Mouse (Mus musculus) erythroblast, embryonic 14.5 days (primary cell): Measurements from ENCODE around the gene Lamtor5. TPM values are rescaled to one million over a fixed set of nuclear protein-coding genes. Genes with fewer than 3 reads are reported as not detected.

Experiments
- H3K27me3 ChIP-seq: 2 replicates; pipeline ENCODE4 v1.6.1; 2012; ENCODE audit warnings: inconsistent platforms; ENCODE audit not compliant: control insufficient read depth
- H3K36me3 ChIP-seq: 2 replicates; pipeline ENCODE4 v1.6.1; 2012; ENCODE audit warnings: mild to moderate bottlenecking, inconsistent platforms; ENCODE audit not compliant: control insufficient read depth
- H3K4me1 ChIP-seq: 2 replicates; pipeline ENCODE4 v1.6.1; 2012; ENCODE audit warnings: inconsistent platforms; ENCODE audit not compliant: control insufficient read depth
- H3K4me3 ChIP-seq: replicated peaks from 2 replicates; pipeline ENCODE3; 2012; ENCODE audit warnings: moderate library complexity, mild to moderate bottlenecking, inconsistent platforms
- H3K9me3 ChIP-seq: 2 replicates; pipeline ENCODE4 v1.6.1; 2012; ENCODE audit warnings: low read length, inconsistent platforms, mixed read lengths; ENCODE audit not compliant: control insufficient read depth
- GATA1 ChIP-seq: IDR thresholded peaks from 2 replicates; pipeline ENCODE4 v1.6.1; 2012; ENCODE audit warnings: low read length, inconsistent platforms, mixed read lengths
- TAL1 ChIP-seq: IDR thresholded peaks from 3 replicates; pipeline ENCODE4 v1.6.1; 2012; ENCODE audit warnings: low read length, inconsistent platforms, mixed read lengths
- polyA plus RNA-seq: library from polyadenylated mRNA; stranded (reverse); fragments of >175 nt; gene quantifications from 2 replicates; pipeline ENCODE4 v1.2.3, GENCODE M21; 2012

The Lamtor5 gene
- polyA plus RNA-seq, 1 experiment = 3.5 TPM

DNA sequence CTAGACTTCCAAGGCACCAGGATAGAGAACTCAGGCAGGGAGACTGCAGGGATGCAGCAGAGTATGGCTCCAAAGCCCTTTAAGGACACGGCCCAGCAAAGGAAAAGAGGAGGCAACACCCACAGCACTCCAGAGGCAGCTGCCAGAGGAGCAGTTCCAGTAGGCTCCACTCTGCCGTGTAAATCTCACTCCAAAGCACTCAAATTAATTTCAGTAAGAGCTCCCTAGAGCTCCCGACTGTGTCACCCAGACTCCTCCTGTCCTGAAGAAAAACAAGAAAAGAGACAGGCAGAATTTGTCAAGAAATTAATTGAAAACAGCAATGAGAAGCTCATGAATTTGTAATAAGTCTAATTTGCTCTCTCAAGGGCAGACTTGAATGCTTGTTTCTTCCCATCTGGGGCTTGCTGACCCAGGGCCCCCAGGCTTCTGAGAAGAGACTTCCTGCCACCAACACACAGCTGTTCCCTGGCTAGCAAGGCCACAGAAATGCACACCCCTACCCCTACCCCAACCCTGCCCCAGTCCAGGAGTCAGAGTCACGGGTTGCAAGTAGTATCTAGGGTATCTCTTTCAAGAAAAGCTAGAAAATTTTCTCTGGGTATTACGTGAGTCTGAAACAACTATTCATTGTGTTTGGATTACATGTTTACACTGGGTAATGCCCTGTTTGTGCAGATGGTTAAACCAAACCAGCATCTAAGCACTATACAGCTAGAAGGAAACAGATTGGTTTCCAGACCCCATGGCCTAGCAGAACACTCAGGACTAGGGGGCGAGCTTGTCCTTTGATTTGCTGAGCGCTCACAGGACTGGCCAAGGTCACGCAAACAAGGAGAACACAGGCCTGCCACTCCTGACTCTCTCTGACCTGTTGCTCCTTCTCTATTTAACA lies 17.5 kb upstream of the Lamtor5 start:
- TF ChIP-seq GATA1 (no peak), TAL1 (no peak)
- Histone ChIP-seq H3K4me3 (no peak overlapping the region), H3K27me3 (no peaks in the 10 kb centered on the region), H3K9me3 (no peaks in the 10 kb centered on the region), H3K36me3 (no peaks in the 10 kb centered on the region), H3K4me1 (no peaks in the 10 kb centered on the region)

DNA sequence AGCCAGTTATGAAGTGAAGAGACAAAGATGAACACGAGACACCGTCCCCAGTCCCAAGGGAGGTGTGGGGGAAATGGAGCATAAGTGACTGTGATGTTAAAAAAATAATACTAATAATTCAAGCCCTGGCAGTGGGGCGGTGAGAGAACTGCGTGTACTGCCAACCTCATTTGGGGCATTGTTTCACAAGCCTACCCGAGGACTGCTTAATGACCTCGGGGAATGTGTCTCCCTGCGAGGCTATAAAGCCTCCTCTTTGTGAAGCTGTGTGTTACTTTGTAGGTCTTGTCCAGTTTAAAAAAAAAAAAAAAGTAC lies 16.9 kb upstream of the Lamtor5 start:
- no peaks in the 10 kb centered on the region for H3K36me3 ChIP-seq
- no peaks in the 10 kb centered on the region for H3K27me3 ChIP-seq
- H3K4me1 ChIP-seq = no peaks in the 10 kb centered on the region
- no peak overlapping the region for H3K4me3 ChIP-seq
- H3K9me3 ChIP-seq = no peaks in the 10 kb centered on the region
- TF ChIP-seq TAL1 = no peak
- TF ChIP-seq GATA1 = no peak

DNA sequence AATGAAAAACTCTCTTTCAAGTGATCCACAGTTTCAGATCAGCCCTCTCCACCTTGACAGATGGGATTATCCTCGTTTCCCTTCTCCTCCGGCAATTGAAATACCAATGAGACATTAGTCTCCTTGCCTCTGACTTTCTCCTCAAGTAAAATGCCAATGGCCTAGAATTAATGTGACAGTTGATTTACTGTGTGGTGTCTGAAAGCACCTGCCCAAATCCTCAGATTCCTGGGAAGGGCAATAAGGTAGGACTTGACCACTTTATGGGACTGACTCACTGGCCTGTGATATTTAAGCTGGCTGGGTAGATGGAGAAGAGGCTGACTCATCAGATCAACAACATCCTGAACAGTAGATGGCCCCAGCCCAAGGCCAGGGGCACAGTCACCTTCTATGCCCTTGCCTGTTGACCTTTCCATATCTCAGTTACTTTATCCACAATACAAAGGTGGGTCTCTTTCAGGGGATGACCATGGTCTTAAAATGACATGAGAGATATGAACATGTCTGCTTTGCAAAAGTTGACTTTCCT lies 11.8 kb upstream of the Lamtor5 start:
- TF ChIP-seq TAL1 (no peak), GATA1 (no peak)
- H3K27me3 ChIP-seq = no peaks in the 10 kb centered on the region; the same call in 1 of the 2 replicates
- no peaks in the 10 kb centered on the region for H3K9me3 ChIP-seq
- H3K4me1 ChIP-seq = no peaks in the 10 kb centered on the region
- no peak overlapping the region for H3K4me3 ChIP-seq
- no peaks in the 10 kb centered on the region for H3K36me3 ChIP-seq

DNA sequence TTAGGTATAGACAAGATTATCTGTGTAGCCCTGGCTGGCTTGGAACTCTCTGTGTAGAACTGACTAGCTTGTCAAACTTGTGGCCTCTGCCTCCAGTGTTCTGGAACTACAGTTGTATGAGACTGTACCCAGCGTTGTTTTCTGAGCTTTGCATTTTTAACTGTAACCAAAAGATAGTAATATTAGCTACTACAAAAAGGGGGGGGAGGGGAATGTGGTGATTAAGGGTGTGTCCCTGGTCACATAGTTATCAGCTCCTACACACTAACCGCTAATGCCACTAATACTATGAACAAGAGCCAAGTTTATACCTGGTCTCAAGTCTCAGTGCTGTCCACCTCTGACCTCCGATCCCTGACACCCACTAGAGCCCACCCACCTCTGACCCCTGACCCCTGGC lies 6.2 kb upstream of the Lamtor5 start:
- Histone ChIP-seq H3K36me3 (no peaks in the 10 kb centered on the region), H3K9me3 (no peaks in the 10 kb centered on the region), H3K27me3 (peaks cover 7% of the 10 kb centered on the region; the same call in 1 of the 2 replicates), H3K4me1 (peaks cover 7% of the 10 kb centered on the region), H3K4me3 (no peak overlapping the region)
- no peak for TF ChIP-seq GATA1
- no peak for TF ChIP-seq TAL1

DNA sequence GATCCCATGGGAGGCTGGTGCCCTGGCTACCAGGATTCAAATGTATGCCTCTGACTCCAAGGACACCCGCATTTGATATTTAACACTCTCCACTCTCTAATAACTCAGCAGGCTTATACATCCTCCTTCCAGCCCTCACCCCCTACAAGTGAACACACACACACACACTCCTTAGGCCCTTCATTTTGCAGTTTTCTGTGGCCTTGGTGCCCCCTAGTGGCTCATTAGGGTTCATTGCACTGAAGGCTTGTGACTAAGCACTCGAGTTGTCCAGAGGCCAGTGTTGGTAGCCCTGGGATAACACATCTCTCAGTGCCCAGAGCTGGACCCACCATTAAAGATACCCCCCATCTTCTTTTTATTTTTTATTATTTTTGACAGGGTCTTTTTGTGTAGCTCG lies 4.8 kb upstream of the Lamtor5 start:
- Histone ChIP-seq H3K9me3 (no peaks in the 10 kb centered on the region), H3K4me3 (no peak overlapping the region), H3K27me3 (peaks cover 7% of the 10 kb centered on the region; the same call in 1 of the 2 replicates), H3K4me1 (peaks cover 16% of the 10 kb centered on the region), H3K36me3 (no peaks in the 10 kb centered on the region)
- TF ChIP-seq GATA1 = no peak
- TF ChIP-seq TAL1 = no peak

DNA sequence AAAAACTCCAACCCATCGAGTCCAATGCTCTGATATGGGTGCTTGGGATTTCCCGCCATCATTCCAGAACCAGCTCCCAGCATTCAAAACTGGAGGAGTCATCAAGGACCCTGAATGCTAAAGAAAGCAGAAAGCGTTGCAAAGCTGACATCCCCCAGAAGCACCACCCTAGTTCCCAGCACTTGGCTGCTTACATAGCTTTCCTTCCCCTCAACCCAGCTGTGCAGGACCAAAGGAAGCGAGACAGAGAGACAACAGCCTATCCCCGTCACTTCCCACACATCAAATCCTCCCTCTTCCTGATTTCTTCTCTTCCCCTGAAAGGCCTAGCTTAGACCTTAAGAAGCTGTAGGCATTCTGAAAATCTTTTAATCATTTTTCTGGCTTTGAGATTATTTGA lies 3.3 kb upstream of the Lamtor5 start:
- Histone ChIP-seq H3K36me3 (no peaks in the 10 kb centered on the region), H3K4me1 (peaks cover 26% of the 10 kb centered on the region), H3K9me3 (no peaks in the 10 kb centered on the region), H3K4me3 (no peak overlapping the region), H3K27me3 (peaks cover 7% of the 10 kb centered on the region; the same call in 1 of the 2 replicates)
- no peak for TF ChIP-seq GATA1
- no peak for TF ChIP-seq TAL1

DNA sequence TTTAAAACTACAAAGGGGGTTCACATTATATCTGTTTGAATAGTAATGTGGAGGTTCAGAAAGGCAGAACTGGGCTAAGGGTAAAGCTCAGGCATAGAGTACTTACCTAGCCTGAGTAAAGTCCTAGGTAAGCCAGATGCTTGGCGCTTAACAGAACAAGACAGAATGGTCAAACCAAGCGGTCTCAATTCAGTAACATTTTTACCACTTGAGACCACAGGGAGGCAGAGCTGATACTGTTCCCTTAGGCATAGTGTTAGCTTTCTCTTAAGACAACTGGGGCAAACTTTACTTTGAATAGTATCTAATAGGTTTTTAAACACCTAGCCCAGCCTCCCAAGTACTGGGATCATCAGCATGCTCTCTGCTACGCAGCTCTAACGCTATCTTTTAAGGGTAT lies 2.7 kb upstream of the Lamtor5 start:
- TF ChIP-seq GATA1 (no peak), TAL1 (no peak)
- no peaks in the 10 kb centered on the region for H3K36me3 ChIP-seq
- H3K9me3 ChIP-seq = no peaks in the 10 kb centered on the region
- H3K4me1 ChIP-seq = peaks cover 26% of the 10 kb centered on the region
- peaks cover 7% of the 10 kb centered on the region; the same call in 1 of the 2 replicates for H3K27me3 ChIP-seq
- H3K4me3 ChIP-seq = no peak overlapping the region

DNA sequence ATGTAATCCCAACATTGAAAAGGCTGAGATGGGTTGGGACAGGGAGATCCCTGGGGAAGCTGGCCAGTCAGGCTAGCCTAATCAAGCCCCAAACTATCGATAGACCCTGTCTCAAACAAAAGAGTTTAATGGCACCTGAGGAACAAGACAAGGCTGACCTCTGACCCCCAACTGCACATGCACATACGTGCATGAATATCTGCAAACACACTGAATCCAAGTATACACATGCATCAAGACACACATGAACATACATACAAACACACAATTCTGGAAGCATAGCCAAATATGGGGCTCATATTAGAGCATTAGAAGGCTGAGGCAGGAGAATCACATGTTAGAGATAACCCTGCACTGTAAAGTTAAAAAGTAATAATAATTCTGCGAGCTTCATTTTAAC lies 2.0 kb upstream of the Lamtor5 start:
- Histone ChIP-seq H3K27me3 (peaks cover 7% of the 10 kb centered on the region; the same call in 1 of the 2 replicates), H3K36me3 (peaks cover 5% of the 10 kb centered on the region), H3K9me3 (no peaks in the 10 kb centered on the region), H3K4me1 (peaks cover 26% of the 10 kb centered on the region), H3K4me3 (no peak overlapping the region)
- TF ChIP-seq GATA1 (no peak), TAL1 (no peak)

DNA sequence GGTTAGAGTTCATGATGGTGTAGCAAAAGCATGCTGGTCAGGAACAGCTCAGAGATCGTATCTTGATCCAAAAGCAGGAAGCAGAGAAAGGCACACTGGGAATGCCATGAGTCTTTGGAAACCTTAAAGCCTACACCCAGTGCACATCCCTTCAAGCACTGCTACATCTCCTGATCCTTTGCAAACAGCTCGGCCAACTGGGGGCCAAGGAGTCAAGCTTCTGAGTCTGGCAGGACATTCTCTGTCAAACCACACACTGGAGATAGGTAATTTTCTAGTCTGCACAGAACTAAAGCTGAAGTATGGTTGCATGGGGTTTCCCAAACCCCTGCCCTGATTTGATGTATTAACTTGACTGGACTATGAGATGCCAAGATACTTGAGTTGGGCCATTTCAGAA lies 7.5 kb downstream of the Lamtor5 start:
- TF ChIP-seq TAL1 (no peak), GATA1 (no peak)
- H3K36me3 ChIP-seq = peaks cover 41% of the 10 kb centered on the region
- H3K4me3 ChIP-seq = no peak overlapping the region
- H3K27me3 ChIP-seq = no peaks in the 10 kb centered on the region
- no peaks in the 10 kb centered on the region for H3K9me3 ChIP-seq
- no peaks in the 10 kb centered on the region for H3K4me1 ChIP-seq
